Mouse (Mus musculus) kidney, adult 9 months (tissue): ENCODE measurements at regions not wholly inside any gene's neighbourhood (a gene's known extent, or its start where the extent isn't known, plus 50 kb on each side); places are given as distances from the start of the nearest gene placed in this dataset.

ENCODE experiments used
- DNase-seq: peaks from one replicate; pipeline ENCODE4 v3.0.0; 2022

GRCm38 (mm10) chr19:45288722-45289121 lies 53.1 kb upstream of the Lbx1 start:
- DNase-seq: no peak

DNA sequence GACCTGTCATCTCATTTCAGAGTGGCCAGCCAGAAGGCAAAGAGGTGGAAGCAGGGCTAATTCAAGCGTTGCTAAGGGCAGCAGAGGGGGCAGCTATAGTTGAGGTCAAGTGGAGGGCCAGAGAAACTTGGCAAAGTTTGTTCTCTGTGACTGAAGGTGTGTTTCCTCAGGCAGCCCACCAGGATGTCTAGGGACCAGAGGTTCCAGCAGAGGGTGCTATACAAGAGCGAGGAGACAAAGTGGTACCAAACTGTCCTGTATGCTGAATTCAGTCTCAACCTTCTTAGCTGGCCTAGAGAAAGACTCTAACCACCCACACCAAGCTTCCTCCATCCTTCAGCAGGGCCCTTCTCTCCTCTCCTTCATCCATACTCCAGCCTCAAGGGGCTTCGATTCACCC lies 62.2 kb upstream of the Lbx1 start:
- no peak for DNase-seq

- DNase-seq: no peak
Observed at GRCm38 (mm10) chr19:45299341-45299740, 63.7 kb upstream of the Lbx1 start.

GRCm38 (mm10) chr19:45299768-45300167 lies 63.8 kb upstream of the Btrc start:
- no peak for DNase-seq

GRCm38 (mm10) chr19:45300691-45301431 lies 62.7 kb upstream of the Btrc start:
- no peak for DNase-seq

GRCm38 (mm10) chr19:45301432-45301732 lies 62.2 kb upstream of the Btrc start:
- no peak for DNase-seq

GRCm38 (mm10) chr19:45301733-45302547 lies 61.6 kb upstream of the Btrc start:
- DNase-seq: no peak

- DNase-seq: no peak
Observed at GRCm38 (mm10) chr19:45302548-45303241, 60.8 kb upstream of the Btrc start.

DNA sequence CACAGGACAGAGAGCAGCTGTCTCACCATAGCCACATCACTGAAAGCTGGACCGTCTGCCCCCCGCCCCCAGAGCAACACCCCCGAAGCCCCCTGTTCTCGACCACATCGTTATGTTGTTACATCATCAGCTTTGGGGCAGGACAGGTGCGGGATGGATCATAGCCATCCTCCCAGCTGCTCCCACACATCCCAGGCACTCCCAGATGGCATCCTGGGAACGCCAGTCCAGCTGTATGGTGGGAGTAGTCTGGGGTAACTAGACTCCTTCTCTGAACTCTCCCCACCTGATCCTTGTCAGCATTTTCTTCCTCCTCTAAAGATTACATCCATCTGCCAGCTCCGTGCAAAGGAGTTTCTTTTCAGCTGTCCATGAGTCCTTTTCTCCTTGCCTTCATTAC lies 59.0 kb upstream of the Btrc start:
- no peak for DNase-seq

- DNase-seq: no peak
Observed at GRCm38 (mm10) chr19:45307299-45308275, 55.9 kb upstream of the Btrc start.

- DNase-seq: peak; percentile 53
Observed at GRCm38 (mm10) chr19:45308676-45309275, 54.8 kb upstream of the Btrc start.

- no peak for DNase-seq
Observed at GRCm38 (mm10) chr19:45310291-45310881, 53.1 kb upstream of the Btrc start.

DNA sequence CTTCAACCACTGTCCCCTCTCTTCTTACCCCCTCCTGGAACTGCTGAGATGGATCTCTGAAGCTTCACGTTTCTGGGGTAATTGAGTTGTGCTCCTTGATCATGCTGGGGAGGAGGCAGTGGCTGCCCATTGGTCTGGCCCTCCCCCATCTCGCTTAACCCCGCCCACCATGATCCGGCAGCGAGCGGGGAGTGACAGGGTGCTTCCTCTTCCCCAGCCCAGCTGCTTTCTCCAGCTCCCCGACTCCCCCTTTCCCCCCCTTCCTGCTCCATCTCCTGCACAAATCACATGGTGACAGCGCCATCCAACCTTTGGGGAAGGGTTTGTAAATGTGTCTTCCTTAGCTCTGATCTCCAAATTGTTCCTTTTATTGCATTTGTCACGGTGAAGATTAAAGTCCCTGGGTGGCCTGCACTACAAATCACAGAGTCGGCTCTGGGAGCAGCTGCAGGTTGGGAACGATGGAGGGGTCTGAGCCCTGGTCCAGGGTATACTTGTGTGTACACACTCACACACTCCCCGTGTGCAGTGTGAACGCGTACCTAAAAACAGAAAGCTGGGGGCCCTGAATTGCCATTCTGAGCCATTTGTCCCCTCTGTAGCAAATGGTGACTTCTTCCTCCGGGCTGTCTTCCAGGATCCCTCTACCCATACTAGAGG lies 52.5 kb upstream of the Btrc start:
- DNase-seq: peak; percentile 48

GRCm38 (mm10) chr19:45311831-45312537 lies 51.5 kb upstream of the Btrc start:
- DNase-seq: no peak

GRCm38 (mm10) chr19:45312713-45313365 lies 50.7 kb upstream of the Btrc start:
- DNase-seq: no peak
